Mouse (Mus musculus) left cerebral cortex, adult 8-10 months (tissue): ENCODE measurements at regions not wholly inside any gene's neighbourhood (a gene's known extent, or its start where the extent isn't known, plus 50 kb on each side); places are given as distances from the start of the nearest gene placed in this dataset.

Source experiments
- DNase-seq, 2 experiments: peaks; one replicate each; pipeline ENCODE4 v3.0.0; 2022; ENCODE audit warnings: low spot score in 2 of 2

- peak in 1 of 2 experiments; percentile 12 for DNase-seq
Measured at GRCm38 (mm10) chrX:61482725-61483124, 226.6 kb upstream of the Ldoc1 start.
